Mouse (Mus musculus) megakaryocyte-erythroid progenitor cell, adult 5 weeks (primary cell): ENCODE data around the gene Lfng. TPM values are rescaled to one million over a fixed set of nuclear protein-coding genes. Genes with fewer than 3 reads are reported as not detected.

ENCODE experiments used
- polyA plus RNA-seq: library from polyadenylated mRNA; stranded (reverse); fragments of >175 nt; gene quantifications from 2 replicates; pipeline ENCODE4 v1.2.3, GENCODE M21; 2012

The Lfng gene
- polyA plus RNA-seq: 40.9 and 43.6 TPM in 2 replicates

DNA sequence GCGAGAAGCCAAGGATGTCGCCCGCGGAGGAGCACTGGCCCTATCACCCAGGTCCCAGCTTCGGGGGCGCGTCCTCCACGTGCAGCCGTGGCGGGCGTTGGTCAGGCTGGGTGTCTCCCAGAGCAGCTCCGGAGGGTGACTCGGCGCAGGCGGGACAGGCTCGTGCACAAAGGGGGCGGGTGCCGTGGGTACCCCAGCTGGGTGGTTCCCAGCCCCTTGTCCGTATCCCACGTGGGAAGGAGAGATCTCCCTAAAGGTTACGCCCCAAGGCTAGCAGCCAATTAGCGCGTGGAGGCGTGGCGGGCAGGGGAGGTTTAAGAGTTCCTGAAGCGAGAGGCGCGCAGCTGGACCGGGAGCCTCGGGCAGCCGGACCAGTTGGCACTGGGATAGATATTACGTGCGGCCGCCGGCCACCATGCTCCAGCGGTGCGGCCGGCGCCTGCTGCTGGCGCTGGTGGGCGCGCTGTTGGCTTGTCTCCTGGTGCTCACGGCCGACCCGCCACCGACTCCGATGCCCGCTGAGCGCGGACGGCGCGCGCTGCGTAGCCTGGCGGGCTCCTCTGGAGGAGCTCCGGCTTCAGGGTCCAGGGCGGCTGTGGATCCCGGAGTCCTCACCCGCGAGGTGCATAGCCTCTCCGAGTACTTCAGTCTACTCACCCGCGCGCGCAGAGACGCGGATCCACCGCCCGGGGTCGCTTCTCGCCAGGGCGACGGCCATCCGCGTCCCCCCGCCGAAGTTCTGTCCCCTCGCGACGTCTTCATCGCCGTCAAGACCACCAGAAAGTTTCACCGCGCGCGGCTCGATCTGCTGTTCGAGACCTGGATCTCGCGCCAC, at the start of gene Lfng:
Gene Lfng, plus strand, starts transcription at position 320 of the 835 bp plus-strand sequence.

DNA sequence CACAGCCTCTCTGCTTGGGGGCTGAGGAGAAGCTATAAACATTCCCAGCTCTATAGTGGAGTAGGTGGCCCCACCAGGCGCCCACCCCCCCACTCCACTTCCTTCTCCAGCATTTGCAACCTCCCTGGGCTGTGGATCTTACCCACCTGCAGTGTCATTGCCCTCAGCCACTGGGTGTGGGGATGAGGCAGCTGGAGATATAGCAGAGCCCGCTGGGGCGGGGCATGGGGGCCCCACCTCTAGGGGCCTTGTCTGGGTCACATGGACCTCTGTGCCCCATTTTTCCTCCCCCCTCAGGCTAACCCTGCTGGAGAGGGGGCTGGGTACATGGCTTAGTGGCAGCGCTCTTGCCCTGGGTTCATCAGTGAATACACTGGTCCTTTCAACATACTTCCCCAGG, 42.2 kb upstream of the Lfng start, which contains the start of gene Grifin:
Gene Grifin, minus strand, starts transcription at position 176 of the 400 bp plus-strand sequence.

DNA sequence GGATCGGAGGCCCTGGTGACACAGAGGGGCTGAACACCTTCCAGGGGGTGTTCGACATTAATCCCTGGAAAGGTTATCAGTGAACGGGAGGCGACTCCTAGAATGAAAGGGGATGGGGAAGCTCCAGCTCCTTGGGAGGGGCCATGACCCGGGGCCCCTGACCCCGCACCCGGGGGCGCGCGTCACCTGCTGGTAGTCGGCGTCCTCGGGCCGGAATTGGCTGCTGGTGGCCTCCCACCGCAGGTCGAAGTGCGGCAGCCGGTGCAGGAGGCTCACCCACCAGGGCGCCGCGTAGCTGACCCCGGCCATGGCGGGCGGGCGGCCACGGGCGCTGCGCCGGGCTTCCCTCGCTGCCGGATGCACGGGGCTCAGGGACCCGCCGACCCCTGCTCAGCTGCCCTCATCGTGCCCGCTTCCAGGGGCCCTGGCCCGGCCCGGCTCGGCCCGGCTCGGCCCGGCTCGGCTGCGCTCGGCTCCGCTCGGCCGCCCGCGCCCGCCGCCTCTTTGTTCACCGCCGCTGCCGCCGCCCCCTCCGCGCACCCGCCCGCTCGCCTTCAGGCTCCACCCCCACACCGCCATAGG, 41.5 kb downstream of the Lfng start, which contains the start of gene Ttyh3:
Gene Ttyh3, minus strand, starts transcription at position 513 of the 582 bp plus-strand sequence.

Other genes with a start within 250 kb of the Lfng start
- gene Snx8, start 218.1 kb upstream of the Lfng start, polyA plus RNA-seq: 13.8 and 19.4 TPM in 2 replicates
- gene Eif3b, start 188.0 kb upstream of the Lfng start, polyA plus RNA-seq: 119 and 151 TPM in 2 replicates
- 0.03 and 0.10 TPM in 2 replicates for gene Gm4869, start 161.7 kb upstream of the Lfng start, polyA plus RNA-seq
- 116 and 179 TPM in 2 replicates for gene Chst12, start 101.8 kb upstream of the Lfng start, polyA plus RNA-seq
- gene Grifin, start 42.2 kb upstream of the Lfng start, polyA plus RNA-seq: 0.24 TPM in 1 of 2 replicates, not detected in the other
- gene Ttyh3, start 41.7 kb downstream of the Lfng start, polyA plus RNA-seq: 267 and 297 TPM in 2 replicates
- 12.0 and 17.6 TPM in 2 replicates for gene Iqce, start 95.1 kb downstream of the Lfng start, polyA plus RNA-seq
- 21.2 and 24.1 TPM in 2 replicates for gene Brat1, start 97.7 kb downstream of the Lfng start, polyA plus RNA-seq
- gene Amz1, start 116.8 kb downstream of the Lfng start, polyA plus RNA-seq: 2.6 and 3.5 TPM in 2 replicates
- gene Gna12, start 223.1 kb downstream of the Lfng start, polyA plus RNA-seq: 89.6 and 92.3 TPM in 2 replicates